Mouse (Mus musculus) midbrain, embryonic 12.5 days (tissue): ENCODE data around the gene Gm9803. TPM values are rescaled to one million over a fixed set of nuclear protein-coding genes. Genes with fewer than 3 reads are reported as not detected.
A peak's percentile ranks its signal among the peaks of the same experiment; 100 is the strongest.

Experiments used
- ATAC-seq: fragments of 200-750 bp; cut with Nextera tagmentation; 2 replicates; pipeline ENCODE4 v1.8.0; 2017; ENCODE audit warnings: low read depth, moderate TSS enrichment, moderate library complexity; ENCODE audit not compliant: low FRiP score
- H3K27ac ChIP-seq: fragments of 300-500 bp; sonication (generic); replicated peaks from 2 replicates; pipeline ENCODE4 v1.5.1; 2016; ENCODE audit warnings: mild to moderate bottlenecking
- H3K27me3 ChIP-seq: fragments of 300-500 bp; sonication (generic); 2 replicates; pipeline ENCODE4 v1.6.1; 2016; ENCODE audit warnings: mild to moderate bottlenecking
- H3K36me3 ChIP-seq: fragments of 300-500 bp; sonication (generic); 2 replicates; pipeline ENCODE4 v1.6.1; 2016
- H3K4me1 ChIP-seq: fragments of 300-500 bp; sonication (generic); 2 replicates; pipeline ENCODE4 v1.6.1; 2016
- H3K4me2 ChIP-seq: fragments of 300-500 bp; sonication (generic); replicated peaks from 2 replicates; pipeline ENCODE4 v1.6.1; 2016; ENCODE audit warnings: mild to moderate bottlenecking, moderate library complexity
- H3K4me3 ChIP-seq: fragments of 300-500 bp; sonication (generic); 2 replicates; pipeline ENCODE4 v1.5.1; 2016; ENCODE audit warnings: mild to moderate bottlenecking
- H3K9ac ChIP-seq: fragments of 300-500 bp; sonication (generic); replicated peaks from 2 replicates; pipeline ENCODE4 v1.6.1; 2016; ENCODE audit warnings: mild to moderate bottlenecking, moderate library complexity
- H3K9me3 ChIP-seq: fragments of 300-500 bp; sonication (generic); 2 replicates; pipeline ENCODE4 v1.6.1; 2016; ENCODE audit warnings: mild to moderate bottlenecking
- WGBS: fragments of 180-500 bp; shearing (Covaris S2); methylation state at CpG from one replicate; pipeline ENCODE4 v1.1.7; 2016; 5-methylcytosine and 5-hydroxymethylcytosine counted together
- polyA plus RNA-seq: library from polyadenylated mRNA; unstranded; fragments of >200 nt; fragmentation: Nextera tagmentation; extraction: Ambion mirVana; gene quantifications from 2 replicates; pipeline ENCODE4 v1.2.1, GENCODE M21; 2016

Gene Gm9803
- polyA plus RNA-seq, 1 experiment from 2014 or later: 11.5 TPM

GRCm38 (mm10) chr10:43487441-43488010, 36.4 kb upstream of the Gm9803 start:
- Histone ChIP-seq H3K36me3 (no peaks in the 10 kb centered on the region), H3K4me1 (peaks cover 17% of the 10 kb centered on the region), H3K27me3 (no peaks in the 10 kb centered on the region), H3K9ac (no peak overlapping the region), H3K27ac (no peak overlapping the region), H3K4me3 (no peak overlapping the region), H3K9me3 (no peaks in the 10 kb centered on the region), H3K4me2 (no peak overlapping the region)
- ATAC-seq: no peak
- 90% methylated on average over 3 of the region's 3 CpGs for WGBS

DNA sequence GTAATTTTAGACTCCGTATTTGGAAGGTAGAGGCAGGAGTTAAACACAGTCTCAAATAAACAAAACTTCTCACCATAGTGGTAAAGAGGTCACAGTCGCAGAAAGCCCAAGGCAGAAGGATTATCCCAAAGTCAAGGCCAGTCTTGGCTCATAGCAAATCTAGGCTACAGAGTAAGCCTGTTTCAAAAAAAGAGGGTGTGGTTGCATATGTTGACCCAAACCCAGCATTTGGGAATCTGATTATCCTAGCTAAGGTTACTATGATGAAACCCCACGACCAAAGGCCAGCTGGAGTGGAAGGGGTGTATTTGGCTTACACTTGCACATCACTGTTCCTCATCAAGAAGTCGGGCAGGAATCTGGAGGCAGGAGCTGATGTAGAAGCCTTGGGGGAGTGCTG, 35.6 kb upstream of the Gm9803 start:
- no peak overlapping the region for H3K27ac ChIP-seq
- no peak for ATAC-seq
- H3K4me2 ChIP-seq: no peak overlapping the region
- H3K27me3 ChIP-seq: no peaks in the 10 kb centered on the region
- H3K36me3 ChIP-seq: no peaks in the 10 kb centered on the region
- H3K9me3 ChIP-seq: no peaks in the 10 kb centered on the region
- no peak overlapping the region for H3K4me3 ChIP-seq
- WGBS: 79% methylated on average over 4 of the region's 4 CpGs
- no peak overlapping the region for H3K9ac ChIP-seq
- peaks cover 12% of the 10 kb centered on the region; the same call in 1 of the 2 replicates for H3K4me1 ChIP-seq

GRCm38 (mm10) chr10:43489139-43489538, 34.7 kb upstream of the Gm9803 start:
- WGBS: 93% methylated on average over 7 of the region's 7 CpGs
- H3K36me3 ChIP-seq: peaks cover 2% of the 10 kb centered on the region; the same call in 1 of the 2 replicates
- H3K27ac ChIP-seq: no peak overlapping the region
- H3K27me3 ChIP-seq: no peaks in the 10 kb centered on the region
- no peak for ATAC-seq
- no peaks in the 10 kb centered on the region for H3K9me3 ChIP-seq
- H3K4me3 ChIP-seq: no peak overlapping the region
- 0 out of 2 replicates have a peak, but pooled peaks cover 7% of the 10 kb centered on the region for H3K4me1 ChIP-seq
- no peak overlapping the region for H3K4me2 ChIP-seq
- no peak overlapping the region for H3K9ac ChIP-seq

GRCm38 (mm10) chr10:43489550-43489949, 34.3 kb upstream of the Gm9803 start:
- WGBS: 74% methylated on average over 6 of the region's 6 CpGs
- Histone ChIP-seq H3K9ac (no peak overlapping the region), H3K4me1 (0 out of 2 replicates have a peak, but pooled peaks cover 7% of the 10 kb centered on the region), H3K9me3 (no peaks in the 10 kb centered on the region), H3K27ac (no peak overlapping the region), H3K36me3 (peaks cover 6% of the 10 kb centered on the region), H3K4me3 (no peak overlapping the region), H3K27me3 (no peaks in the 10 kb centered on the region), H3K4me2 (no peak overlapping the region)
- no peak for ATAC-seq

DNA sequence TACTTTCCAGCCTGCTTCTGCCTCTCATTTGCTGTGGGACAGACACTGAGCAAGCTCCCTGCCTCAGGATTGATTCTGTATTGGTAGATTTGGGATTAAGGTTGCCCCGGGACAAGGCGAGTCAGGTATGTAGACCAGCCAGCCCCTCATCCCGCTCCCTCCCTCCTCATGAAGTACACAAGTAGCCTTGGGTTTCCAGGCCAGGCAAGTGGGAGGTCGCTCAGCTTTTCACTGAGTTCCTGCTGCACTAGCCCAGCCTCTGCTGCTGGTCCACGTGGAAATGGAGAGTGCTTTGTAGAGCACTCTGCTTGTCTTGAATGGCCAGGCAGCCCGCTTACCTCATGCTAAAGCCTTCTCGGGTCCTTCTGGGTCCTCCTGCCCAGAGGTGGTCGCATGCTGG, 33.9 kb upstream of the Gm9803 start:
- WGBS: 78% methylated on average over 8 of the region's 8 CpGs
- 0 out of 2 replicates have a peak, but pooled peaks cover 7% of the 10 kb centered on the region for H3K4me1 ChIP-seq
- H3K27me3 ChIP-seq: no peaks in the 10 kb centered on the region
- no peak overlapping the region for H3K27ac ChIP-seq
- no peak for ATAC-seq
- H3K36me3 ChIP-seq: peaks cover 11% of the 10 kb centered on the region
- H3K9ac ChIP-seq: no peak overlapping the region
- H3K4me2 ChIP-seq: no peak overlapping the region
- H3K4me3 ChIP-seq: no peak overlapping the region
- no peaks in the 10 kb centered on the region for H3K9me3 ChIP-seq

DNA sequence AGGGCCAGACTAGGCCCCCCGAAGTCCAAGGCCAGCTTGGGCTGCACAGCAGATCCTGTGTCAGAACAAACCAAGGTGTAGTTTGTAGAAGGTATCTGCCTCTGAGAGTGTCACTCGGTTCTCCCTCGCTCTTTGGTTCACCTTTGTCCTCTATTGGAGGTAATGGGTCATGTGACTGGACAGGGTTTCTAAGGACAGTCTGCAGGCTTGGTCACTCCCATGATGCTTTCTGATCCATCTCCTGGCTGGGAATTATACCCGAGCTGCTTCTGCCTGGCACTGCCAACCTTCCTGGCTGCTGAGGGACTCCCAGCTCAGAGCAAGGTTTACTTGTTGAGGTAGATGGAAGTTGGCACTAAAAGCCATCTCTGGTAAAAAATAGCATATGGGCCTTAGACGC, 33.0 kb upstream of the Gm9803 start:
- 89% methylated on average over 5 of the region's 5 CpGs for WGBS
- Histone ChIP-seq H3K9me3 (no peaks in the 10 kb centered on the region), H3K4me3 (no peak overlapping the region), H3K4me2 (no peak overlapping the region), H3K9ac (no peak overlapping the region), H3K27me3 (no peaks in the 10 kb centered on the region), H3K27ac (no peak overlapping the region), H3K4me1 (0 out of 2 replicates have a peak, but pooled peaks cover 7% of the 10 kb centered on the region), H3K36me3 (peaks cover 19% of the 10 kb centered on the region)
- no peak for ATAC-seq

DNA sequence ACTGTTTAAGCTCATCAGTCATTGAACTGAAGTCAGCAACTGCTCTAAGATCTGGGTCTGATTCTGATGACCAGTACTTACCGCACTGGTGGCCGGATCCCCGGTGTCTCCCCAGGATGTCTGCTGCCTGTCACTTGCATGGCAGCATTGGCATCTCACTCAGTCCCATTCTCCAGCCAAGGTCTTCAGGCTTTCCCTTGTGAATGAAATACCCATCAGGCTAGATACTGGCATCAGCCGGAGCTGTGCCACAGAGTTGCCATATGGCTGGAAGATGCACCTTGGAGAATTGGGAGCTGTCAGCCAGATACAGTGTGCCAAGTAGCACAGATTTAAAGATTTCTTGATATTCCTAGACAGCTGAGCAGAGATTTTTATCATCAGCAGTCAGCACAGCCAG, 21.3 kb upstream of the Gm9803 start:
- Histone ChIP-seq H3K9ac (no peak overlapping the region), H3K9me3 (no peaks in the 10 kb centered on the region), H3K27me3 (no peaks in the 10 kb centered on the region), H3K4me3 (no peak overlapping the region), H3K4me2 (no peak overlapping the region), H3K4me1 (no peaks in the 10 kb centered on the region), H3K36me3 (peaks cover 54% of the 10 kb centered on the region), H3K27ac (no peak overlapping the region)
- 95% methylated on average over 4 of the region's 4 CpGs for WGBS
- no peak for ATAC-seq

DNA sequence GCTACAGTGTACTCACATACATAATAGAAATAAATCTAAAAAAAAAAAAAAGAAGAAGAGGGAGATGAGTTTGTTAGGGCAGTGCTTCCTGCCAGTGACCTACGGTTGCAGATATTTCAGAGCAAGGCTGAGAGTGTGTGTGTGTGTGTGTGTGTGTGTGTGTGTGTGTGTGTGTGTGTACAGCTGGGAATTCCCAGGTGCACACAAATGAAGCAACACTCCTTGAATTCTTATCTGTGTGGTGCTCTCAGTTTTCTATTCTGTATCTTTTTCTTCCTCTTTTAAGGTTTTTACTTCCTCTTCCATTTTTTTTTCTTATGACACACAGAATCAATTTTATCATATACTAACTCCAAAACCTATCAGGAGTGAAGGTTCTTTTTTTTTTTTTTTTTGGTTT, 19.6 kb upstream of the Gm9803 start:
- no peak overlapping the region for H3K9ac ChIP-seq
- no peak for ATAC-seq
- no peak overlapping the region for H3K27ac ChIP-seq
- H3K36me3 ChIP-seq: peaks cover 41% of the 10 kb centered on the region
- H3K4me2 ChIP-seq: no peak overlapping the region
- WGBS: 79% methylated on average over 1 of the region's 1 CpGs
- no peaks in the 10 kb centered on the region for H3K9me3 ChIP-seq
- H3K4me1 ChIP-seq: no peaks in the 10 kb centered on the region
- no peaks in the 10 kb centered on the region for H3K27me3 ChIP-seq
- no peak overlapping the region for H3K4me3 ChIP-seq

GRCm38 (mm10) chr10:43507051-43507450, 16.8 kb upstream of the Gm9803 start:
- H3K9ac ChIP-seq: no peak overlapping the region
- no peaks in the 10 kb centered on the region for H3K27me3 ChIP-seq
- no peak overlapping the region for H3K4me3 ChIP-seq
- ATAC-seq: no peak
- H3K9me3 ChIP-seq: no peaks in the 10 kb centered on the region
- H3K4me2 ChIP-seq: no peak overlapping the region
- 73% methylated on average over 4 of the region's 4 CpGs for WGBS
- H3K27ac ChIP-seq: no peak overlapping the region
- peaks cover 42% of the 10 kb centered on the region for H3K36me3 ChIP-seq
- H3K4me1 ChIP-seq: no peaks in the 10 kb centered on the region

- Histone ChIP-seq H3K4me3 (no peak overlapping the region), H3K4me2 (no peak overlapping the region), H3K36me3 (peaks cover 51% of the 10 kb centered on the region), H3K27me3 (no peaks in the 10 kb centered on the region), H3K9me3 (no peaks in the 10 kb centered on the region), H3K27ac (no peak overlapping the region), H3K4me1 (no peaks in the 10 kb centered on the region), H3K9ac (no peak overlapping the region)
- WGBS: 93% methylated on average over 7 of the region's 7 CpGs
- no peak for ATAC-seq
These were observed 14.7 kb upstream of the Gm9803 start for GRCm38 (mm10) chr10:43509228-43509627.

DNA sequence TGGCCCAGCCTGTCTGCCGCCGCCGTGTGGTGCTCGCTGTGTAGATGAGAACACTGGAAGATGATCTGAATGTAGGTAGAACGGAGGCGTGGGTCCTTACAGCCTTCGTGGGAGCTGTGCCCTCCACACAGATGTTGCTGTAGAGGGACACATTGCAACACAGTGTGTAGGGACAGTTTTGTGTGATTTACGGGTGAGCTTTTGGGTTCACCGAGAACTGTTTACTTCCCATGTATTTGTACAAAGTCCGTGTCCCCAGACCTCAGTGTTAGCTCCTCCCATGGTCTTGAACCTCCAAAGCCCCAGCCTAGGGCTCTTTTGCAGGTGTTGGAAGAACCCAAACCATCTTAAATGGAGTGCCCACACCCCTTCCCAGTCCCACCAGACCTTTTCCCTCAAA, 10.9 kb upstream of the Gm9803 start:
- WGBS: 94% methylated on average over 10 of the region's 10 CpGs

DNA sequence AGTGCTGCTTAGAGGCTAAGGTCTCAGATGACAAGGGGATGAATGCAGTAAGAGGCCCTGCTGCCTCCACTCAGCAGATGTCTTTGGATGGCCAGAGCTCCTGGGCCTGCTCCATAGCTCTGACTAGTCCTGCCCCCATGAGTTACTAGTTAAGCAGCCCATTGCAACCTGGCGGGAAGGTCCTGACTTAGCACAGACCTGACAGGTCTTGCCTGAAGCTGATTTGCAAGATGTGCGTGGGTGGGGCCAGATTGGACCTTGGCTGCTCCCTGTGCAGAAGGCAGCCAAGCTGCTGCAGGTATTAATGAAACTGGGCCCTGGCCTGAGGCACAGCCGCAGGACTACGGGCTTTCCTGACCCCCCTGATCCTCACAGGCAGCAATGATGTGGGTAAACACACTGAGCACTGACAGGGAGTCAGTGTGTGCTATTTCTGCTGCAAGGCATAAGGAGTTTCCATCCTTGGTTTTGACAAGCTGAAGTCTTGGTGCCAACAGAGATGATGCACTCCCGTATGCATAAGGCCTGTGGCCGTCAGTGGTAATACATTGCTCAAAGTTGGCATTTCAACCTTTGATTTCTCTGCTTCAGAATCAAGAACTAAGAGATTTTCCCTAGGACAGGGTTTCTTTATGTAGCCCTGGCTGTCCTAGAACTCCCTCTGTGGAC, 6.8 kb upstream of the Gm9803 start:
- no peak for ATAC-seq
- Histone ChIP-seq H3K9me3 (no peaks in the 10 kb centered on the region), H3K4me1 (no peaks in the 10 kb centered on the region), H3K4me2 (no peak overlapping the region), H3K9ac (no peak overlapping the region), H3K36me3 (peaks cover 22% of the 10 kb centered on the region), H3K27ac (0 out of 2 replicates have a peak overlapping the region, but pooled peaks have one; percentile 36), H3K27me3 (no peaks in the 10 kb centered on the region), H3K4me3 (no peak overlapping the region)
- 75% methylated on average over 6 of the region's 6 CpGs for WGBS

More for the DNA sequence above, 10.9 kb upstream of the Gm9803 start:
- no peak overlapping the region for H3K27ac ChIP-seq
- peaks cover 51% of the 10 kb centered on the region for H3K36me3 ChIP-seq
- no peaks in the 10 kb centered on the region for H3K9me3 ChIP-seq
- no peak for ATAC-seq
- no peaks in the 10 kb centered on the region for H3K4me1 ChIP-seq
- no peak overlapping the region for H3K9ac ChIP-seq
- H3K27me3 ChIP-seq: no peaks in the 10 kb centered on the region
- no peak overlapping the region for H3K4me3 ChIP-seq
- H3K4me2 ChIP-seq: no peak overlapping the region
